Mouse (Mus musculus): Measurements from ENCODE around the gene Plac1. TPM values are rescaled to one million over a fixed set of nuclear protein-coding genes. Genes with fewer than 3 reads are reported as not detected.

The Plac1 gene
- polyA plus RNA-seq, 1 experiment from 2014 or later, result 5.8 TPM

GRCm38 (mm10) chrX:53101165-53101564 lies 138.7 kb downstream of the Plac1 start:
- no peaks in the 10 kb centered on the region for H3K9me3 ChIP-seq (replicated peaks)
- 25% methylated on average over 2 of the region's 2 CpGs for WGBS
- no peaks in the 10 kb centered on the region for H3K36me3 ChIP-seq
- H3K4me3 ChIP-seq, result no peak overlapping the region
- H3K9ac ChIP-seq, result no peak overlapping the region
- H3K4me2 ChIP-seq, result no peak overlapping the region
- no peaks in the 10 kb centered on the region for H3K27me3 ChIP-seq
- H3K4me1 ChIP-seq (replicated peaks), result 0 out of 2 replicates have a peak, but pooled peaks cover 7% of the 10 kb centered on the region
- ATAC-seq (replicated peaks; ENCODE audit: insufficient number of reproducible peaks, insufficient read depth, low FRiP score, low read depth), result no peak
- H3K27ac ChIP-seq, result peak overlapping the region; percentile 49

DNA sequence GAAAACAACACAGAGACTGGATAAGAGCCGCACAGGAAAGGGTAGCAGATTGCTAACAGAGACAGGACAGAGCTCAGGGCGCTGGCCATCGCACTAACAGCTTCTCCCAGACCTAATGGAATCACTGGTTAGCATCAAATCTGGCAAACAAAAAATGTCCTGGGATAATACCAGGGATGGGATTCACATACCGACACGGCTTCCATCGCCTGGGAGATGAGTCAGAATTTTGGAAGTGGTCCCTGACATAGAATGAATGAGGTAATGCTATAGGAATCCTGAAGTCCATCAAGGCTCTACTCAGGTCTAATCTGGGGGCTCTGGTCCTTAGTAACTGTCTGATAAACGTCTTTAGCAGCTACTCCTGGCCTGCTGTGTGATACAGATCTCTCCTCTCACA lies 140.0 kb downstream of the Plac1 start:
- H3K4me1 ChIP-seq (replicated peaks), result 0 out of 2 replicates have a peak, but pooled peaks cover 7% of the 10 kb centered on the region
- ATAC-seq (replicated peaks; ENCODE audit: insufficient number of reproducible peaks, insufficient read depth, low FRiP score, low read depth), result no peak

DNA sequence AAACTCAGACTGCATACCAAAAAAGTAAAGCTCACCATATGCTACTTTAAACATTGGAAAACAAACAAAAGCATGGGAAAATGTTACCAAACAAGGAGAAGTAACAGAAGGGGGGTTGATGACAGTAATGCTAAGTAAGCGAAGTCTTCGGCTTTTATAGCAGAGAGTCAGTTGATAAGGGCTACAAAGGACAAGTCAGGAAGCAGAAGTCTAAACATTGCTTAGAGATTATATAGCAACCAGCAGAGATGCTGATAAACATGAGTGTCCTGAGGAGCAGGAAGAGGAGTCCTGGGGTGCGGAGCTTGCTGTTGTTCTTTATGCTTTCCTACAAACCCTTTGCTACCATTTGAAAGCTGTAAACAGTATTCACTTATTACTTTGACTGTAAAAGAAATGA lies 140.6 kb downstream of the Plac1 start:
- Histone ChIP-seq H3K4me3 (no peak overlapping the region), H3K9me3 (replicated peaks) (no peaks in the 10 kb centered on the region), H3K4me1 (replicated peaks) (0 out of 2 replicates have a peak, but pooled peaks cover 7% of the 10 kb centered on the region), H3K36me3 (no peaks in the 10 kb centered on the region), H3K27ac (0 out of 2 replicates have a peak overlapping the region, but pooled peaks have one; percentile 6), H3K9ac (no peak overlapping the region), H3K27me3 (no peaks in the 10 kb centered on the region), H3K4me2 (no peak overlapping the region)
- 48% methylated on average over 3 of the region's 3 CpGs for WGBS
- ATAC-seq (replicated peaks; ENCODE audit: insufficient number of reproducible peaks, insufficient read depth, low FRiP score, low read depth), result no peak

More for the DNA sequence above, 140.0 kb downstream of the Plac1 start:
- no peak overlapping the region for H3K4me3 ChIP-seq
- no peaks in the 10 kb centered on the region for H3K36me3 ChIP-seq
- WGBS, result 23% methylated on average over 7 of the region's 7 CpGs
- no peaks in the 10 kb centered on the region for H3K27me3 ChIP-seq
- no peaks in the 10 kb centered on the region for H3K9me3 ChIP-seq (replicated peaks)
- no peak overlapping the region for H3K9ac ChIP-seq
- H3K4me2 ChIP-seq, result no peak overlapping the region
- peak overlapping the region; percentile 51 for H3K27ac ChIP-seq

GRCm38 (mm10) chrX:53098293-53098692 lies 141.6 kb downstream of the Plac1 start:
- Histone ChIP-seq H3K4me2 (no peak overlapping the region), H3K36me3 (no peaks in the 10 kb centered on the region), H3K9me3 (replicated peaks) (no peaks in the 10 kb centered on the region), H3K27me3 (no peaks in the 10 kb centered on the region), H3K4me3 (no peak overlapping the region), H3K9ac (no peak overlapping the region), H3K27ac (no peak overlapping the region), H3K4me1 (replicated peaks) (0 out of 2 replicates have a peak, but pooled peaks cover 7% of the 10 kb centered on the region)
- ATAC-seq (replicated peaks; ENCODE audit: insufficient number of reproducible peaks, insufficient read depth, low FRiP score, low read depth), result no peak
- WGBS, result 57% methylated on average over 4 of the region's 4 CpGs

GRCm38 (mm10) chrX:53097786-53098185 lies 142.1 kb downstream of the Plac1 start:
- Histone ChIP-seq H3K27ac (no peak overlapping the region), H3K4me1 (replicated peaks) (0 out of 2 replicates have a peak, but pooled peaks cover 7% of the 10 kb centered on the region), H3K9me3 (replicated peaks) (no peaks in the 10 kb centered on the region), H3K4me2 (no peak overlapping the region), H3K4me3 (no peak overlapping the region), H3K27me3 (no peaks in the 10 kb centered on the region), H3K9ac (no peak overlapping the region), H3K36me3 (no peaks in the 10 kb centered on the region)
- no peak for ATAC-seq (replicated peaks; ENCODE audit: insufficient number of reproducible peaks, insufficient read depth, low FRiP score, low read depth)
- 70% methylated on average over 4 of the region's 4 CpGs for WGBS

GRCm38 (mm10) chrX:53093381-53093780 lies 146.5 kb downstream of the Plac1 start:
- H3K4me3 ChIP-seq, result no peak overlapping the region
- H3K9me3 ChIP-seq (replicated peaks), result no peaks in the 10 kb centered on the region
- no peak overlapping the region for H3K4me2 ChIP-seq
- no peak overlapping the region for H3K27ac ChIP-seq
- no peak overlapping the region for H3K9ac ChIP-seq
- H3K36me3 ChIP-seq, result no peaks in the 10 kb centered on the region
- H3K27me3 ChIP-seq, result no peaks in the 10 kb centered on the region
- ATAC-seq (replicated peaks; ENCODE audit: insufficient number of reproducible peaks, insufficient read depth, low FRiP score, low read depth), result no peak
- 41% methylated on average over 2 of the region's 2 CpGs for WGBS
- H3K4me1 ChIP-seq (replicated peaks), result no peaks in the 10 kb centered on the region

DNA sequence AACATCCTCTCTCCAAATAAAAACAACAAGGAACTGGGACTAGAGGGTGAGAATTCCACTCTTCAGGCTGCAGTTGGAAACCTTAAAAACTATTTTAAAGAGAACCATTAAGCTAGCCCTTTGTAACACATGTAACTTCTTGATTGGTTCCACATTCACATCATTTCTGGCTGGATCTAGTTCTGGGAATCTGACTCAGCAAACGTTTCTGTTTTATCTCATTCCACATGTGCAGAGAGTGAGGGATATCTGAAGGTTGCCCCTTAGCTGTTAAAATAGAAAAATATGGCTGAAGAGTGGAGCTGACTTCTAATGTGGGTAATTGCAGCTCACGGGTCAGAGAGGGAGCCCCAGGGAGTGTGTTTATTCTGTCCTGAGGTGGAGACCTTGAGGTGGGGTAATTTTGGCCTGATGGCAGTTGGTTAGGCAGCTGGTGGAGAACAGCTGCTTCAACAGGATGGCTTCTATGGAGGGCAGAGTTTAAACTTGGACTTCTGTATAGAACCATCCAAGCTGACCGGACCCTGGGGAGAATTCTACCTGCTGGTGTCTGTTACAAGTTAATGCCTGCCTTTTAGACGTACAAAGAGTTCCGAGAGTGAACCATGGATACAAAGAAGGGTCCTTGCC lies 151.1 kb downstream of the Plac1 start:
- no peak overlapping the region for H3K27ac ChIP-seq
- 52% methylated on average over 5 of the region's 5 CpGs for WGBS

DNA sequence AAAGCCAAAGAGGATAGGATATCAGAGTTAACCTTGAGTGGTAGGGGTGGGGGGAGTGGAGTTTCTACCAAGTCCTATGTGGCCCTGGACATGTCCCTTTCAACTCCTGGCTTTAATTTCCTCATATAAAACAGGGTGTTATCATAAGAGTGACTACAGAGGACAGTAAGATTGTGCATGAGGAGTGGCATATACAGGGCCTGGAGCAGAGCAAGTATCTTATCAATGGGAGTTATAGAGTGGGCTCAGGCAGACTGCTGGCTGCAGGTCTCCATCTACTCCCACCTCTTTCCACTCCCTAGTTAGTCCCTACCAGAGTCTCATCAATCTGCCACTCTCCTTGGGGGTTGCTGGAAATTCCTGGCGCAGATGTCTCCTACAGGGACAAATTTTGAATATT lies 152.7 kb downstream of the Plac1 start:
- Histone ChIP-seq H3K4me1 (replicated peaks) (no peaks in the 10 kb centered on the region), H3K9me3 (replicated peaks) (no peaks in the 10 kb centered on the region), H3K4me3 (no peak overlapping the region), H3K36me3 (no peaks in the 10 kb centered on the region), H3K27ac (no peak overlapping the region), H3K9ac (no peak overlapping the region), H3K27me3 (no peaks in the 10 kb centered on the region), H3K4me2 (no peak overlapping the region)
- 69% methylated on average over 1 of the region's 1 CpGs for WGBS
- no peak for ATAC-seq (replicated peaks; ENCODE audit: insufficient number of reproducible peaks, insufficient read depth, low FRiP score, low read depth)

More for the DNA sequence above, 151.1 kb downstream of the Plac1 start:
- no peak overlapping the region for H3K4me2 ChIP-seq
- no peaks in the 10 kb centered on the region for H3K27me3 ChIP-seq
- H3K4me1 ChIP-seq (replicated peaks), result no peaks in the 10 kb centered on the region
- no peak for ATAC-seq (replicated peaks; ENCODE audit: insufficient number of reproducible peaks, insufficient read depth, low FRiP score, low read depth)
- no peaks in the 10 kb centered on the region for H3K36me3 ChIP-seq
- H3K9me3 ChIP-seq (replicated peaks), result no peaks in the 10 kb centered on the region
- no peak overlapping the region for H3K4me3 ChIP-seq
- no peak overlapping the region for H3K9ac ChIP-seq

DNA sequence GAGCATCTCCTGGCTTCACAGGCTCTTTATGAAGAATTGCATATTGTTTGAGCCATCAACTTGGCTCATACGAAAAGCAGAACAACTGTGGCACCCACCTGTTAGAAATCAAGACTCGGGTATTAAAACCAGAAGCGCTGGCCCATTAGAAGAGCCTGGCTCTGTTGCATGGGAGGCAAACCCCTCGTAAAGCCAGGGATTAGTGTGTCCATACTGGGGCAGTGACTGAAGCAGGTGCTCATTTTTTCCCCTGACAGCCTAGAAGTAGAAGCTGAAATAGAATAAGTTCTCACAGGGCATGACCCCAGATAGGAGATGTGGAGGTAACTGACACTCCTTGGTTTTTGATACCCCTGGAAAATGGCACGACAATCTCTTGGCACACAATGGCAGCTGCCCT lies 154.4 kb downstream of the Plac1 start:
- no peak for ATAC-seq (replicated peaks; ENCODE audit: insufficient number of reproducible peaks, insufficient read depth, low FRiP score, low read depth)
- Histone ChIP-seq H3K36me3 (no peaks in the 10 kb centered on the region), H3K27me3 (no peaks in the 10 kb centered on the region), H3K9ac (no peak overlapping the region), H3K27ac (no peak overlapping the region), H3K4me2 (no peak overlapping the region), H3K4me3 (no peak overlapping the region), H3K9me3 (replicated peaks) (no peaks in the 10 kb centered on the region), H3K4me1 (replicated peaks) (no peaks in the 10 kb centered on the region)
- 77% methylated on average over 5 of the region's 5 CpGs for WGBS

DNA sequence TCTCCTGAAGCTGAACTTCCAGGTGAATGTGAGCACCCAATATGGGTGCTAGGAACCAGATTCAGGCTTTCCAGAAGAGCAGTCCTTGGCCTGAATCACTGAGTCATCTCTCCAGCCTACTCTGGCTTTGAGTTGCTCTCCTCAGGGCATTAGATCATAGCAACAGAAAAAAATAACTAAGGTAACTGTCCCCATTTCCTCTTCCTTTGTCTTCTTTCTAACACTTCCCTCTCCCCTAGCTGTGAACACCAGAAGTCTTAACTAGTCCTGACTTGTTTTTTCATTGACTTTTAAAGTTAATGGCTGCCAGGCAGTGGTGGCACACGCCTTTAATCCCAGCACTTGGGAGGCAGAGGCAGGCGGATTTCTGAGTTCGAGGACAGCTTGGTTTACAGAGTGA lies 175.5 kb downstream of the Plac1 start:
- H3K27ac ChIP-seq, result no peak overlapping the region
- 0 out of 2 replicates have a peak, but pooled peaks cover 5% of the 10 kb centered on the region for H3K4me1 ChIP-seq (replicated peaks)
- H3K36me3 ChIP-seq, result no peaks in the 10 kb centered on the region
- H3K9ac ChIP-seq, result no peak overlapping the region
- ATAC-seq (replicated peaks; ENCODE audit: insufficient number of reproducible peaks, insufficient read depth, low FRiP score, low read depth), result no peak
- 75% methylated on average over 3 of the region's 3 CpGs for WGBS
- no peaks in the 10 kb centered on the region for H3K9me3 ChIP-seq (replicated peaks)
- H3K27me3 ChIP-seq, result no peaks in the 10 kb centered on the region
- H3K4me2 ChIP-seq, result no peak overlapping the region
- H3K4me3 ChIP-seq, result no peak overlapping the region

DNA sequence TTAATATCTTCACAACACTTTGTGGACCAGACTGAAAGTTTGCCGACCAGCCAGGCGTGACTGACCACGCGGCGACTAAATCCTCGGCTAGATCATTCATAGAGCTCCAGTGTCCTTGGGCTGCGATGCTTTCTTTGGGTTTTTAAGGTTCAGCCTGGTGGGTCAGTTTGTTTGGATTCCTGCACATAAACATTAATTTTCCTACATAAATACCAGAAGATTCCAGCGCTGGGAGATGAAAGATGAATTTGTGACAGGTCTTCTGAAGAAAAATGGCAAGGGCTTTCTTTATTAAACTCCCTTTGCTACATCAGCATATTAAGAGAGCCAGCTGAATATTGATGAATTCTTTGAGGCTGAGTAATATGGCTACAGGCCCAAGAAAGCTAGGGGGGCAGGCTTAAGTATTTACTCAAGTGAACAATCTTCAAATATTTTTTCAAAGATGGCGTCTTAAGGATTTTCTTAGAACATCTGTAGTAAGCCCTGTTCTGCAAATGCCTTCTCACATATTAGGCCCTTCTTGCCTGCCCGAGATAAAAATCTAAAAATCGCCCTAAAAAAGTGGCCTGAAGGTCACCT lies 180.4 kb downstream of the Plac1 start:
- no peak for ATAC-seq (replicated peaks; ENCODE audit: insufficient number of reproducible peaks, insufficient read depth, low FRiP score, low read depth)
- no peaks in the 10 kb centered on the region for H3K36me3 ChIP-seq
- H3K4me3 ChIP-seq, result no peak overlapping the region
- H3K4me2 ChIP-seq, result peak overlapping the region; percentile 62
- 27% methylated on average over 11 of the region's 11 CpGs for WGBS
- H3K9ac ChIP-seq, result no peak overlapping the region
- no peaks in the 10 kb centered on the region for H3K9me3 ChIP-seq (replicated peaks)
- no peaks in the 10 kb centered on the region for H3K27me3 ChIP-seq
- 0 out of 2 replicates have a peak, but pooled peaks cover 5% of the 10 kb centered on the region for H3K4me1 ChIP-seq (replicated peaks)
- H3K27ac ChIP-seq, result peak overlapping the region; percentile 97
